Mouse (Mus musculus): ENCODE measurements around the gene Hoxc4.

The Hoxc4 gene

DNA sequence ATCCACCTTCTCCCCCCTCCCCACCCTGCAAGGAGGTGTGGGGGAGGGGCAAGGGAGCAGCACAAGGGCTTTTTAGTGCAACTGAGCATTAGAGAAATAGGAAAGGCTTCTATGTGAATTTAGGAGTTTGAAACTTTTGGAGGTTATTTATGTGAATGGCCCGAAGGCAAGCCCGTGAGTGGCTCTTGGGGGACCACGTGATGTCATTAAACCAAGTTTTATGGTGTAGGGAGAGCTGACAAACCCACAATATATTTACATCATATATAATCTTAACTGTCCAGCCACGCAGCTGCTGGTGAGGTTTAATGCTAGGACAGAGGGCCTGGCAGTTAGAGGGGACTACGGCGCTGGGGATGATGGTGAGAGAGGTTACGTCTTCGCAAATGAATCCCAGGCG is at the start of gene Hoxc4:
Gene Hoxc4 (plus strand): TSS at position 299 of the 400 bp plus-strand sequence.
- DNase-seq (ENCODE audit: low spot score) = no peak

DNA sequence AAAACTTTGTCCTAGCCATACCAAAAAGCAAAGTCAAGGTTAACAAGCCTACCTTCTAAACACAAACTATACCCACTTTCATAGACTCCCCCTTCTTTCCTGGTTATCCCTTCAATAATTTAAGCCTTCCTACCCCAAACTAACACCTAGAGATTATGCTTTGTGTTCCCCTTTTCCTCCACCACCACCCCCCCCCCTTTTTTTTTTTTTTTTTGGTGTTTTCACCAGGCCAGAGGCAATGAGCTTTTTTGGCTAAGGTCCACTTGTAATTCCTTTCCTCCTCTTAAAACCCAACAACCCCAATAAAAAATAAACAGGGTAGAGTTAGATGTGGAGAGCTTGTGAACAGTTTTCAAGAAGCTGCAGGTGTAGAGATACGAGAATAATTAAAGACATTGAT is 49.4 kb upstream of the Hoxc4 start:
- DNase-seq (ENCODE audit: low spot score) = no peak

DNA sequence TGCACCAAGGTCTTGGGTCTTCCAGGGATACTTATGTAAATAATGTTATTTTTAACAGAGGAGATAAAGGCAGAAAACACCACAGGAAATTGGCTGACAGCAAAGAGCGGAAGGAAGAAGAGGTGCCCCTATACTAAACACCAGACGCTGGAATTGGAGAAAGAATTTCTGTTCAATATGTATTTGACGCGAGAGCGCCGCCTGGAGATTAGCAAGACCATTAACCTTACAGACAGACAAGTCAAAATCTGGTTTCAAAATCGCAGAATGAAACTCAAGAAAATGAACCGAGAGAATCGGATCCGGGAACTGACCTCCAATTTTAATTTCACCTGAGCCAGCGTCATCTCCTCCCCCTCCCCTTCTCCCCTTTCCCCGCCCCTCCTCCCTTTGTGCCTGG is 48.0 kb upstream of the Hoxc4 start:
- no peak for DNase-seq (ENCODE audit: low spot score)

DNA sequence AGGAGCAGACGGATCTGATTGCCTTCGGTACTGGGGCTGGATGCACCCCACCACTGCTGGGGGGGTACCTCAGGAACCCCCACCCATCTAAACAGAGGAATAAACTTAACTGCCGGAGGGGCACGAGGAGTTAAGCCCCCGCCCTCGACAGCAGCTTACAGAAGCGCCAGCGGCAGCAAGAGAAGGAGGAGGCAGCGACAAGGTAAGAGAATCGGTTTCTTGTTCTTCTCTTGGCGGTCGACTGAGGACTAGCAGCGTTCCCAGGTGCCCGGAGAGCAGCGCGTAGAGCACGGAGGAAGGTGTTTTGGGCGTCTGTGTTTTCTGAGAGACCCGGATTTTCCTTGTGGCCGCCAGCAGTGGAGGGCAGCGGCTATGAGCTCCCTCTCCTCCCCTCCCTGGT is 46.5 kb upstream of the Hoxc4 start:
- DNase-seq (ENCODE audit: low spot score) = no peak

DNA sequence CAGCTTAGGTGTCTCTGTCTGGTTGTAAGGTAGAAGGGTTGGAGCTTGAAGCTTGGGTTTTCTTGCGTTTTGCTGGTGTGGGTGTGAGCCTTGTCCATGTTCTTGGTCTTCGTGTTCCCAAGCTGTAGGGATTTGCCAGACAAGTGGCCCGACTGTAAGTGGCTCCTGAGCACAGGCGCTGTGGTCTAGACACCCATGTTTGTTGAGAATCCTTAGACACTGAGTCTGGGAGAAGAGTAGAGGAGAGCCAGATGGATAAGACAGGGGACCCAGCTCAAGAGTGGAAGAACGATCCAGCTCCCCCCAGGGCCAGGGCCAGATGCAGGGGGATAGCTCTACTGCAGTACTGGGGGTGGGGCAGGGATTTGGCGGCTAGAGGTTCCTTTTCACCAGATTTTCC is 46.0 kb upstream of the Hoxc4 start:
- no peak for DNase-seq (ENCODE audit: low spot score)

GRCm38 (mm10) chr15:102975034-102975433 is 43.7 kb upstream of the Hoxc4 start:
- DNase-seq (ENCODE audit: low spot score) = no peak

- DNase-seq (ENCODE audit: low spot score) = no peak
These were observed 43.0 kb upstream of the Hoxc4 start for GRCm38 (mm10) chr15:102975688-102976111.

GRCm38 (mm10) chr15:102976171-102976570 is 42.6 kb upstream of the Hoxc4 start, which contains the start of gene Hoxc9:
Gene Hoxc9 (plus strand): TSS chr15:102976439.
- no peak for DNase-seq (ENCODE audit: low spot score)

DNA sequence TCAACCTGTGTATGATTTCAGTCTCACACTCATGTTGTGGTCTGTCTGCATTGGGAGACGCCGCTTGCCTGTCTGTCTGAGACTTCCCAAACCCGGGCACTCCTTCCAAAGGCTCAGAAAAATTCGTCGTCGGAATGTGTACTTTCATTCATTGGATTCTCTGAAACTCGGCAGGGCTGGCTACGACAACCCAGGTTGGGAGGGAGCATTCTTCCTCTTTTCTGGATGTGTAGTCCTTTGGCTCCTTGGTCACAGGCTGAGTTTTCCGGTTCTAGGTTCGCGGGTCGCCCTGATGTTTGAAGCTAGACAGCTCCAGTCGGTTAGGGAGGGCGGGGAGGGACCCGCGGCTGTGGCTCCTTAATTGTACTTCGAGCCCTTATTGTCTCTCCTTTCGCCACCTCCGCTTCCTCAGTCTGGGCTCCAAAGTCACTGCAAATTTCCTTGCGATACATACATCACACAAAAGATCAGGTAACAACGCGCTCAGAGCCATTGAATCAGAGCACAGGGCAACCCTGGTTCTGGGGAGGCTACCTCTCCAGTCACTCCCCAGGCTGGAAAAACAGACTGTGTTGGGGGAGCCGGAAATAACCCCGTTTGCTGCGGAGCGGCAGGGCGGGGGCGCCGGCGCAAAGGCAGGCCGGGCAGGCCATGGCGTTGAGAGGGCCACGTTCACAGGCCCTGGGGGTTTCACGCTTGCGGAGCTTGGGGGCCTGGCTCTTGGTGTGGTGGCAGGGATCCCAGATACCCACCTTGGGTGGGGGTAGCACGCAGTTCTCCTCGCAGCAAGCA is 41.9 kb upstream of the Hoxc4 start:
- no peak for DNase-seq (ENCODE audit: low spot score)

- no peak for DNase-seq (ENCODE audit: low spot score)
These were observed 41.2 kb upstream of the Hoxc4 start for GRCm38 (mm10) chr15:102977423-102977974.

DNA sequence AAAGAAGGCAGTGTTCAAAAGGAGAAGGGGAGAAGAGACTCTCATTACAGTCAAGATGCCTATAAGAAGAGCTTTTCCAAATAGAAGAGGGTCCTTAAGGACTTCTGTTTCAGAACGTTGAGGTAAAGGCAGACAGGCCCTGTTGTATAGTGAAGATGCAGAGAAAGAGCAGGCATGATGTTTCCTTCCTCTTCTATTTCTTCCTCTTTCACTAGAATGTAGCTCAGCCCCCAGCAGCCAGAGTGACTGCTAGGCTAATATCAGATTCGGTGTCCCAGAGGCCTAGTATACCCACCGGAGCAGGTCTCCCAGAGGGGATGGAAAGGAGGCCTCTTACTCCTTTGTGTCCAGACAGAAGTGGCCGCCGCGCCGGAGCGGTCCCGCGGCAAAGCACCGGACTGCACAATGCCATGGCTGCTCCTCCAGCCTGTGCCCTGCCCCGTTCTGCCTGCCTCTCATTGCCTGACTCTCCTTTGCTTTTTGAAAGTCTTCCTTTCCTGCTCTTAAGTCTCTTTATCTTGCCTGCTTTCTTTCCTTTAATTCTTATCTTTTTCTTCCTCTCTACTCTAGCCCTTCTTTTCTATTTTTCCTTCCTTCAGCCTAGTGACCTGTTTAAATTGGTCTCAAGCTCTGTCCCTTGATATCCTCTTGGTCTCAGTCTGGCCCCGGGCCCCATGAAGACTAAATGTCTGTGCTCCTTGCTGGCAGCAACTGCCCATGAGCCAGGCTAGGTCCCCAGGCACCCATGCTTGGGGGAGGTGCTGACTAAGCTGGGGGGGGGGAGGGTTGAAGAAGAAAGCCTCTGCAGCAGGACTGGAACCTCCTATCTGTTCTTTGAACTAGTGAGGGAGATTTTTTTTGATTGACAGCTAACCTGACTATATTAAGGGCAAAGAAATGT is 39.9 kb upstream of the Hoxc4 start:
- DNase-seq (ENCODE audit: low spot score) = no peak

DNA sequence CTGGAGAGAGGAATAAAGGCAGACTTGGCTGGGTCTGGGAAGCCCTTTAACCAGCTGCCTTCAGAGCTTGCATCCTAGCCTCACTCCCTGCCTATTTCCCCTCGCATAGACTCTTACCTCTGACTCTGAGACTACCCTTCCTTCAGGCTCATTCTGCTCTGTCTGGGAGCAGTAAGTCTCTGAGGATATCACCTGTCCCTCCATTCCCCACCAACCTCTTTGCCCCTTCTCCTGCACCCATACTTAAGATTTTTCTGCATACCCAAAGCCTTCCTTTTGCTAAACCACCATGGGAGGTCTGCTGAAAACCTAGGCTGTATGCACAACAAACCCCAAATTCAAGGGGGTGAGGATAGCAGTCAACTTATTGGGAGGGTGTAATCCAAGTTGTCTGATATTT is 38.8 kb upstream of the Hoxc4 start:
- no peak for DNase-seq (ENCODE audit: low spot score)

DNA sequence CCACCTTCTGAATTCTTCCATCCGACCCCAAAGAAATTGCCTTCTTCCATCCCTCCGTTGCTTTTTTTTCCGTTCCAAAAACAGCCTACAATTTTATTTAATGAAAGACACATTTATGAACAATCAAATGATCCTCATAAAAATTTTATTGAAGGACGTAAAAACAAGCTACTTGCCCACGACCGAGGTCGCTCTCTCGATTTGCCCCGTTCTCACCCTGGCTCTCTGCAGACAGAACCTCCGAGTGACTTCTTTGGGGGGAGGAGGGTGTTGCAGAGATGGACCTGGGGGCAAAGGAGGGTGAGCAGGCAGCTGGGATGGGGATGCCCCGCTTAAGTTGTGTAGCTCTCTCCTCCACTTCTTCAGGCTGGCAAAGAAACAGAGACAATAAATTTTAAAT is 38.4 kb upstream of the Hoxc4 start:
- no peak for DNase-seq (ENCODE audit: low spot score)

- no peak for DNase-seq (ENCODE audit: low spot score)
These were observed 37.8 kb upstream of the Hoxc4 start for GRCm38 (mm10) chr15:102980912-102981311.

- DNase-seq (ENCODE audit: low spot score) = no peak
These were observed 37.1 kb upstream of the Hoxc4 start for GRCm38 (mm10) chr15:102981379-102982288.

GRCm38 (mm10) chr15:102983716-102984115 is 35.0 kb upstream of the Hoxc4 start:
- no peak for DNase-seq (ENCODE audit: low spot score)

DNA sequence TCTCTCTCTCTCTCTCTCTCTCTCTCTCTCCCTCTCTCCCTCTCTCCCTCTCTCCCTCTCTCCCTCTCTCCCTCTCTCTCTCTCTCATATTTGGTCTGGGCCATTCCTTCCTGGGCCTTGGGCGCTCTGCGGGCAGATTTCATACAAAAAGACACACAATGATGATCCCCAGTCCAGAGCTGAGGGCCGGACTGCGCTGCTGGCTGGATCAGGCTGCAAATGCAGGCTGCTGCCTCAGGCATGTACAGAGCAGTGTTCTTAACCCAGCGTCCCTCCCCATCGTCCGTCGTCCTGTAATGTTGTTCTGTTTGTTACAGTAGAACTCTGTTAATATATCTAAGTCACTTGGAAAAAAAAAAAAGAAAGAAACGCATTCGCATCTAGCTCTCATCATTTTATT is 34.2 kb upstream of the Hoxc4 start:
- DNase-seq (ENCODE audit: low spot score) = no peak

- DNase-seq (ENCODE audit: low spot score) = no peak
These were observed 33.8 kb upstream of the Hoxc4 start for GRCm38 (mm10) chr15:102984925-102985324.

DNA sequence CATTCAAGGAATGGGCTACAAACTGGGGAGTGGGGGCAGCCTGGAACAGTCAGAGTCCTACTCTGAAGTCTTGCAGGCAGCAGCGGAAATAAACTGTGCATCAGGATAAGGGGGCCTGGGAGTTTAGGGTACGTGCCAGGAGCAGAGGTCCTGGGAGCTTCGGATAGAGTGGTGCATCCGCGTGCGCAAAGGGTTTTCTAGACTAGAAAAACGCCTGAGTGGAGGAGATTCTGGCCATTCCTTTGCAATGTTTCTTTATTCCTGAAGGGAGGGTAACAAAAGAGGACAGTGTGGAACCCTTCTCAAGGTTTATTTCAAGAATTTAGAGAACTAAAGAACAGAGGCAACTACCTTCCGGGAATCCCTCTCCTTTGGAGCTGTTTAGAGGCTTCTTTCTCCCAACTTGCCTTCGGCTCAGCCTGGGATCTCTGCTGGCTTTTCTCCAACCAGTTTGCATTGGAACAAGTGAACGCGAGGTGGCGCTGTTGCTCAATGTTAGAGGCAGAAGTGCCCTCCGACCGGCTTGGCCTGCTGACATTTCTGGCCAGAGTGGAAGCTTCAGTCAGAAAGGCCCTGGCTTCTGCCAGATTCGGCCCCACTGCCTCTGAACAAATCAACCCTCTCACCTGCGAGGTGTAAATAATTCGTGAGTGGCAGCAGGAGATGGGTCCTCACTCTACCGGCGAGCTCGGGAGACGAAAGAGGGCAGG is 31.5 kb upstream of the Hoxc4 start:
- DNase-seq (ENCODE audit: low spot score) = peak; percentile 97

DNA sequence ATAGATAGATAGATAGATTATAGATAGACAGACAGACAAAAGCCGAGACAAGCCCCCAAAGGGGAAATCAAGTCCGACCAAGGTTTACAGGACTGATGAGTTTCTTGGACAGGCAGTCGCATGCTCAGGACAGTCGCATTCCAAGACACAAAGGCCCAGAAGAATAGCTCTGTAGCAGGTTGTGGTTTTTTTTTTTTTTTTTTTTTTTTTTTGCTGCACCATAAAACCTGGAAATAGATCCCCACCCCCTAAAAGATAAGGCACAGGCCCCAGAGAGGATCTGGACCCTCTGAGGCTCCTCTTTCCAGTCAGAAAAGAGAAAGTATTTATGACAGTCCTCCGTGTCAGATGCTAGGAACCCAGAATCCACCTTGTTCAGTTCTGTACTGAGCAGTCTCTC is 30.7 kb upstream of the Hoxc4 start:
- DNase-seq (ENCODE audit: low spot score) = no peak
